Mouse (Mus musculus): ENCODE results near the gene Ect2. TPM values are rescaled to one million over a fixed set of nuclear protein-coding genes. Genes with fewer than 3 reads are reported as not detected.
A peak's percentile ranks its signal among the peaks of the same experiment; 100 is the strongest.

The Ect2 gene
- 0.60 and 1.4 TPM in 2 replicates for polyA plus RNA-seq (2012; rRNA removed)

- peak within 1 kb of the TSS; percentile 99 for H3K4me3 ChIP-seq (ENCODE audit: low read depth, low read length)
- H3K36me3 ChIP-seq (ENCODE audit: control insufficient read depth, insufficient read depth, low read length): peaks cover 2% of the 10 kb centered on the region; the same call in 1 of the 2 replicates
- TF ChIP-seq POLR2A (IDR thresholded peaks at IDR 0.05; ENCODE audit: low read depth, low read length) (peak; percentile 5; the same call in 1 of the 2 replicates), CTCF (IDR thresholded peaks at IDR 0.05; ENCODE audit: extremely low read depth, insufficient read length, insufficient replicate concordance, low read depth, low read length) (no peak)
- H3K27ac ChIP-seq (ENCODE audit: insufficient read depth, low read depth, low read length): peak within 1 kb of the TSS; percentile 33
- WGBS: under 1% methylated on average over 37 of the region's 37 CpGs
- H3K4me1 ChIP-seq (ENCODE audit: control insufficient read depth, insufficient read depth, insufficient read length, low read length): peaks cover 14% of the 10 kb centered on the region
- H3K27me3 ChIP-seq (ENCODE audit: control insufficient read depth, insufficient read depth, low read length): no peaks in the 10 kb centered on the region
Observed at GRCm38 (mm10) chr3:27153701-27154209, at the start of gene Ect2. TSS of gene Ect2 (minus strand) at chr3:27153878.

GRCm38 (mm10) chr3:27201728-27202411, 48.2 kb upstream of the Ect2 start:
- no peak for TF ChIP-seq POLR2A (IDR thresholded peaks at IDR 0.05; ENCODE audit: low read depth, low read length)
- no peaks in the 10 kb centered on the region for H3K36me3 ChIP-seq (ENCODE audit: control insufficient read depth, insufficient read depth, low read length)
- WGBS: 84% methylated on average over 5 of the region's 5 CpGs
- no peak overlapping the region for H3K4me3 ChIP-seq (ENCODE audit: low read depth, low read length)
- peaks cover 11% of the 10 kb centered on the region; the same call in 1 of the 2 replicates for H3K4me1 ChIP-seq (ENCODE audit: control insufficient read depth, insufficient read depth, insufficient read length, low read length)
- no peaks in the 10 kb centered on the region for H3K27me3 ChIP-seq (ENCODE audit: control insufficient read depth, insufficient read depth, low read length)
- no peak overlapping the region for H3K27ac ChIP-seq (ENCODE audit: insufficient read depth, low read depth, low read length)

GRCm38 (mm10) chr3:27199120-27199519, 45.4 kb upstream of the Ect2 start:
- WGBS: 81% methylated on average over 7 of the region's 7 CpGs
- Histone ChIP-seq H3K27ac (ENCODE audit: insufficient read depth, low read depth, low read length) (no peak overlapping the region), H3K27me3 (ENCODE audit: control insufficient read depth, insufficient read depth, low read length) (no peaks in the 10 kb centered on the region), H3K36me3 (ENCODE audit: control insufficient read depth, insufficient read depth, low read length) (no peaks in the 10 kb centered on the region), H3K4me3 (ENCODE audit: low read depth, low read length) (no peak overlapping the region), H3K4me1 (ENCODE audit: control insufficient read depth, insufficient read depth, insufficient read length, low read length) (peaks cover 21% of the 10 kb centered on the region)
- TF ChIP-seq POLR2A (IDR thresholded peaks at IDR 0.05; ENCODE audit: low read depth, low read length) (no peak), CTCF (IDR thresholded peaks at IDR 0.05; ENCODE audit: extremely low read depth, insufficient read length, insufficient replicate concordance, low read depth, low read length) (no peak)

- no peaks in the 10 kb centered on the region; the same call in 1 of the 2 replicates for H3K36me3 ChIP-seq (ENCODE audit: control insufficient read depth, insufficient read depth, low read length)
- H3K4me1 ChIP-seq (ENCODE audit: control insufficient read depth, insufficient read depth, insufficient read length, low read length): peaks cover 23% of the 10 kb centered on the region
- no peak for TF ChIP-seq POLR2A (IDR thresholded peaks at IDR 0.05; ENCODE audit: low read depth, low read length)
- no peak for TF ChIP-seq CTCF (IDR thresholded peaks at IDR 0.05; ENCODE audit: extremely low read depth, insufficient read length, insufficient replicate concordance, low read depth, low read length)
- 51% methylated on average over 5 of the region's 5 CpGs for WGBS
- H3K27ac ChIP-seq (ENCODE audit: insufficient read depth, low read depth, low read length): no peak overlapping the region
- H3K4me3 ChIP-seq (ENCODE audit: low read depth, low read length): no peak overlapping the region
- H3K27me3 ChIP-seq (ENCODE audit: control insufficient read depth, insufficient read depth, low read length): no peaks in the 10 kb centered on the region
Observed at GRCm38 (mm10) chr3:27197816-27198215, 44.1 kb upstream of the Ect2 start.

- Histone ChIP-seq H3K27me3 (ENCODE audit: control insufficient read depth, insufficient read depth, low read length) (no peaks in the 10 kb centered on the region), H3K4me1 (ENCODE audit: control insufficient read depth, insufficient read depth, insufficient read length, low read length) (peaks cover 23% of the 10 kb centered on the region), H3K36me3 (ENCODE audit: control insufficient read depth, insufficient read depth, low read length) (no peaks in the 10 kb centered on the region; the same call in 1 of the 2 replicates), H3K4me3 (ENCODE audit: low read depth, low read length) (no peak overlapping the region), H3K27ac (ENCODE audit: insufficient read depth, low read depth, low read length) (peak overlapping the region; percentile 42)
- TF ChIP-seq CTCF (IDR thresholded peaks at IDR 0.05; ENCODE audit: extremely low read depth, insufficient read length, insufficient replicate concordance, low read depth, low read length) (no peak), POLR2A (IDR thresholded peaks at IDR 0.05; ENCODE audit: low read depth, low read length) (no peak)
- 26% methylated on average over 1 of the region's 1 CpGs for WGBS
Observed at GRCm38 (mm10) chr3:27196529-27196928, 42.9 kb upstream of the Ect2 start.

GRCm38 (mm10) chr3:27195573-27196227, 42.0 kb upstream of the Ect2 start:
- Histone ChIP-seq H3K27me3 (ENCODE audit: control insufficient read depth, insufficient read depth, low read length) (no peaks in the 10 kb centered on the region), H3K27ac (ENCODE audit: insufficient read depth, low read depth, low read length) (peak overlapping the region; percentile 38), H3K4me1 (ENCODE audit: control insufficient read depth, insufficient read depth, insufficient read length, low read length) (peaks cover 23% of the 10 kb centered on the region), H3K36me3 (ENCODE audit: control insufficient read depth, insufficient read depth, low read length) (no peaks in the 10 kb centered on the region; the same call in 1 of the 2 replicates), H3K4me3 (ENCODE audit: low read depth, low read length) (no peak overlapping the region)
- TF ChIP-seq CTCF (IDR thresholded peaks at IDR 0.05; ENCODE audit: extremely low read depth, insufficient read length, insufficient replicate concordance, low read depth, low read length): no peak
- no peak for TF ChIP-seq POLR2A (IDR thresholded peaks at IDR 0.05; ENCODE audit: low read depth, low read length)
- 88% methylated on average over 8 of the region's 8 CpGs for WGBS

- no peaks in the 10 kb centered on the region for H3K27me3 ChIP-seq (ENCODE audit: control insufficient read depth, insufficient read depth, low read length)
- H3K4me1 ChIP-seq (ENCODE audit: control insufficient read depth, insufficient read depth, insufficient read length, low read length): peaks cover 23% of the 10 kb centered on the region
- no peak overlapping the region for H3K4me3 ChIP-seq (ENCODE audit: low read depth, low read length)
- H3K27ac ChIP-seq (ENCODE audit: insufficient read depth, low read depth, low read length): peak overlapping the region; percentile 16; the same call in 1 of the 2 replicates
- no peaks in the 10 kb centered on the region; the same call in 1 of the 2 replicates for H3K36me3 ChIP-seq (ENCODE audit: control insufficient read depth, insufficient read depth, low read length)
- WGBS: 59% methylated on average over 4 of the region's 4 CpGs
- TF ChIP-seq POLR2A (IDR thresholded peaks at IDR 0.05; ENCODE audit: low read depth, low read length) (no peak), CTCF (IDR thresholded peaks at IDR 0.05; ENCODE audit: extremely low read depth, insufficient read length, insufficient replicate concordance, low read depth, low read length) (no peak)
Observed at GRCm38 (mm10) chr3:27195153-27195552, 41.5 kb upstream of the Ect2 start.
